Mouse (Mus musculus): ENCODE measurements around the gene Dedd2.
A peak's percentile ranks its signal among the peaks of the same experiment; 100 is the strongest.

The Dedd2 gene

DNA sequence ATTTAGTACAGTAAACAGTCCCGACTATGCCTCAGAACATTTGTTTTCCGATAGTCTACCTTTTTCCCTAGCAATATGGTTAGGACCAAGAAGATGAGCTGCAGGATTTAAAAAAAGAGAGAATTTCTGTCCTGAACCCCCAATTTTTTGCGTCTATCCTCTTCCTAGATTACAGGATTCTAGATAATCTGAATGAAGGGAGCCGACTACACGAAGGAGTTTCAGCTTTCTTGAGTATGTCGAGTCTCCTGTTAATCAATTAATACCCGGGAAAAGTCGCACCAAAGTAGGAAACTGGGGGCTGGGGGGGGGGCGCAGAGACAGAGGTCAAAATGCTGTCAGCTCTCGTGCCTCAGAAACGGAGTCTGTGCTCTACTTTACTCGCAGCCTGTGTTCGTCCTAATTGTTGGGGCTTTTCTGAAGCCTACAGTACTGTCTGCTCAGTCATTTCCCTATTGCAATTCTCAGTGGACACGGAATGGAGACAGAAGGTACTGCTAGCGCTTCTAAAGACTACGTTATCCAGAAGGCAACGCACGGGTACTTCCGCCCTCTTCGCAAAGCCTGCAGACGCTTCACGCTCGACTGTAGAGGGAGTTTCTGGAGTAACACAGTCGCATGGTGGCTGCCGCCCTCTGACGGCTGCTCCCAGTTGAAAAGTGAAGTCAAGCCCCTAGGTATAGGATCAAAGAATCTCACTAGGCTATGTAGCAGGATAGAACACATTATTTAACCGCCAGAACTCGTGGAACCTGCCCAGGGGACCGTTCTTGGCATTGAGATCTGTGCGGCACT is 18.6 kb upstream of the Dedd2 start:
- Histone ChIP-seq H3K27me3 (ENCODE audit: insufficient read depth, low read length) (no peaks in the 10 kb centered on the region), H3K4me1 (replicated peaks; ENCODE audit: low read depth, low read length) (peaks cover 73% of the 10 kb centered on the region), H3K36me3 (ENCODE audit: insufficient read depth, low read length) (peaks cover 55% of the 10 kb centered on the region), H3K9me3 (ENCODE audit: low read length) (no peaks in the 10 kb centered on the region), H3K4me3 (replicated peaks; ENCODE audit: low read length) (peak overlapping the region; percentile 93)
- no peak for TF ChIP-seq POU5F1 (IDR thresholded peaks at IDR 0.05; ENCODE audit: borderline replicate concordance, low read length)

DNA sequence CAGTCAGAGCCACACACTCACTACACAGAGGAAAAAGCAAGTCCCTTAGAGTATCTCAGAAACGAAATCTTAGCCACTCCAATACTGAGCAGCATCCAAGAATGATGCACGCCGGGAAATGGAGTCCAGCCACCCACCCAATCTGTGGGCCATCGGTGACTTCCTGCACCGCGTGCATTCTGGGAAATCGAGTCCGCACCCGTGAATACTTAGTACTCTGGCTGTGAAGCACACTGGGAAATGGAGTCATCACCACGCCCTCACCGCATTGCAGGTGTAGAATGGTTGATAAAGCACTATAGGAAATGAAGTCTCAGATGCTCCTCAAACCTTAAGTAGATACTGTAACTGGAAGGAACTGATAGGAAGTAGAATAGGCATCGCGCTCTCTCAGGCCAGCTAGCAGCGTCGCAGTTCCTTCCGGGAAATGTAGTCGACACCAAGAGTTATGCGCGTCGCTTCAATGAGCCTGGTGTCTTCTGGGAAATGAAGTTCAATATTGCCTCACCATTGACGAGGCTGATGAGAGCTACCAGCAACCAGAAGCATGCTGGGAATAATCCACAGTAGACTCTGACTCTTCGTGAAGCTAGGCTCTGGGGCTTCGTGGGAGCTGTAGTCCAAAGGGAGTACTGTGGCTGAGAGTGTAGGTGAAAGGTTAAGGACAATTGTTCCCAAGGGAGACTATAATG is 17.7 kb upstream of the Dedd2 start:
- Histone ChIP-seq H3K4me1 (replicated peaks; ENCODE audit: low read depth, low read length) (peaks cover 77% of the 10 kb centered on the region), H3K36me3 (ENCODE audit: insufficient read depth, low read length) (peaks cover 59% of the 10 kb centered on the region), H3K27me3 (ENCODE audit: insufficient read depth, low read length) (no peaks in the 10 kb centered on the region), H3K4me3 (replicated peaks; ENCODE audit: low read length) (peak overlapping the region; percentile 93), H3K9me3 (ENCODE audit: low read length) (no peaks in the 10 kb centered on the region)
- TF ChIP-seq CTCF (conservative IDR thresholded peaks at IDR 0.05; ENCODE audit: low read length) (no peak), NANOG (IDR thresholded peaks at IDR 0.05; ENCODE audit: borderline replicate concordance, low read length) (no peak), POU5F1 (IDR thresholded peaks at IDR 0.05; ENCODE audit: borderline replicate concordance, low read length) (no peak)

DNA sequence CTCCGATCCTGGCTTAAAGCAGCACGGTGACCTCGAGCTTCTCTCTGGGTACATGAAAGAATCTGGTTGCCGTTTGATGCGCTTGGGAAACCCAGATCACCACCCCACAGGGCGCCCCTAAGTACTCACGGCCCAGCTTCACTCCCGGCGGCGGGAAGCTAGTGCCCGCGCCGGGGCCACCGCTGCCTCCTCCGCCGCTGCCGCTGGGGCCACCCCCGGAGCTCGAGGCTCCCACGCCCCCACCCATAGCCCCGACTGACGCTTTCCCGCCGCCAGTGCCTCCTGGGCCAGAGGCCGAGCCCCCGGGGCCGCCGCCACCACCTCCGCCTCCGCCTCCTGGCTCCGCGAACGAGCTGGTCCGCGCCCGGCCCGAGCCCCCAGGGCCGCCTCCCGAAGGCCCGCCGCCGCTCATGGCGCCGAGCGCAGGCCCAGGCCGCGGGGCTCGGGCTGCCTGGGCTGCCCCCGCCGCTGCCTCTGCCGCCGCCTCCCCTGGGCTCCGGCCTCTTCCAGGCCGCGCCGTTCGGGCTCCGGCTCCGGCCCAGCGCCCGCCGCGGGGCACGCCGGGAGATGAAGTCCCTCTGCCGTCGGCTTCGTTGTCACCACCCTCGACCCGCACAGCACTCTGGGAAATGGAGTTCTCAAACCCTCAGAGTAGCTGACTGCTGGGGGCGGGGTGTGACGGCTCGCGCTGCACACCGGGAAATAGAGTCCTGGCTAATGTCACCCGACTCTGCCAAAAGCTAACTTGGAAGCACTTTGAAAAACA is 17.0 kb upstream of the Dedd2 start, which contains the start of gene Gsk3a:
TSS of gene Gsk3a (minus strand) at position 603 of the 766 bp plus-strand sequence.
- H3K36me3 ChIP-seq (ENCODE audit: insufficient read depth, low read length) = peaks cover 59% of the 10 kb centered on the region
- peak within 1 kb of the TSS; percentile 93 for H3K4me3 ChIP-seq (replicated peaks; ENCODE audit: low read length)
- no peak for TF ChIP-seq CTCF (conservative IDR thresholded peaks at IDR 0.05; ENCODE audit: low read length)
- no peak for TF ChIP-seq NANOG (IDR thresholded peaks at IDR 0.05; ENCODE audit: borderline replicate concordance, low read length)
- TF ChIP-seq POU5F1 (IDR thresholded peaks at IDR 0.05; ENCODE audit: borderline replicate concordance, low read length) = no peak
- H3K9me3 ChIP-seq (ENCODE audit: low read length) = no peaks in the 10 kb centered on the region
- peaks cover 76% of the 10 kb centered on the region for H3K4me1 ChIP-seq (replicated peaks; ENCODE audit: low read depth, low read length)
- H3K27me3 ChIP-seq (ENCODE audit: insufficient read depth, low read length) = no peaks in the 10 kb centered on the region

DNA sequence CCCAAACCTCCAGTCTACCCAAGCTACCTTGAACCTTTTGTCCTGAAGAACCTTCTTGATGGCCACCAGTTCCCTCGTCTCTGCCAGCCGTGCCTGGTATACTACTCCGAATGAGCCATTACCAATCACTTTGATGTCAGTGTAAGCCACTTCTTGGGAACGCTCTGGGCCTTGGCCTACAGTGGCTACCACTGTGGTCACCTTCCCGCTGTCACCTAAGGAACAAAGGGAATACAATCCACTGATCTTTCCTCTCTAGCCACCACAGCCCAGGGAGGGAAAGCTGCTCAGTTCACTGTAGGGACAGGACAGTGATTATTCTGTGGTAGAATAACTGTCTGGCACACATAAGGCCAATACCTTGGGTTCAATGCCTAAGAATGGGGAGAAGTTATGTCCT is 15.1 kb upstream of the Dedd2 start:
- H3K27me3 ChIP-seq (ENCODE audit: insufficient read depth, low read length) = no peaks in the 10 kb centered on the region
- peaks cover 75% of the 10 kb centered on the region for H3K4me1 ChIP-seq (replicated peaks; ENCODE audit: low read depth, low read length)
- no peak overlapping the region for H3K4me3 ChIP-seq (replicated peaks; ENCODE audit: low read length)
- H3K36me3 ChIP-seq (ENCODE audit: insufficient read depth, low read length) = peaks cover 64% of the 10 kb centered on the region
- no peak for TF ChIP-seq NANOG (IDR thresholded peaks at IDR 0.05; ENCODE audit: borderline replicate concordance, low read length)
- TF ChIP-seq POU5F1 (IDR thresholded peaks at IDR 0.05; ENCODE audit: borderline replicate concordance, low read length) = no peak
- TF ChIP-seq CTCF (conservative IDR thresholded peaks at IDR 0.05; ENCODE audit: low read length) = no peak
- no peaks in the 10 kb centered on the region for H3K9me3 ChIP-seq (ENCODE audit: low read length)

DNA sequence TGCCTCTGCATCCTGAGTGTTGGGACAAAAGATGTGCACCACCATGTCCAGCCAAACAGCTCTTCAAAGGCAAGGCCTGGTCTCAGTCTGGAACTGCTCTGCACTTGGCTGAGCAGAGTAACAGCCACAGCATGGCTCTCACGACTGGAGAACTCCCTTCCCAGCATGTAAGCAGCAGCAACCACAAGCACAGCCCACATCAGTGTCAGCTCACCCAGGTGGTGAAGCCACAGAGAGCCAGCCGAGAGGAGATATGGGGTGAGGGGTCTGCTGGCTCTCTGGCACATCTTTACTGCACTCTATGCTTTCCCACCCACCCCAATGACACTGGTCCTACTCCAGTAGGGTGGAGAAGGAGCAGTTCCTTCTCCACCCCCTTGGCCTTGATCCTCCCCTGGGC is 12.6 kb upstream of the Dedd2 start:
- Histone ChIP-seq H3K27me3 (ENCODE audit: insufficient read depth, low read length) (no peaks in the 10 kb centered on the region), H3K36me3 (ENCODE audit: insufficient read depth, low read length) (peaks cover 83% of the 10 kb centered on the region), H3K4me1 (replicated peaks; ENCODE audit: low read depth, low read length) (peaks cover 54% of the 10 kb centered on the region)

DNA sequence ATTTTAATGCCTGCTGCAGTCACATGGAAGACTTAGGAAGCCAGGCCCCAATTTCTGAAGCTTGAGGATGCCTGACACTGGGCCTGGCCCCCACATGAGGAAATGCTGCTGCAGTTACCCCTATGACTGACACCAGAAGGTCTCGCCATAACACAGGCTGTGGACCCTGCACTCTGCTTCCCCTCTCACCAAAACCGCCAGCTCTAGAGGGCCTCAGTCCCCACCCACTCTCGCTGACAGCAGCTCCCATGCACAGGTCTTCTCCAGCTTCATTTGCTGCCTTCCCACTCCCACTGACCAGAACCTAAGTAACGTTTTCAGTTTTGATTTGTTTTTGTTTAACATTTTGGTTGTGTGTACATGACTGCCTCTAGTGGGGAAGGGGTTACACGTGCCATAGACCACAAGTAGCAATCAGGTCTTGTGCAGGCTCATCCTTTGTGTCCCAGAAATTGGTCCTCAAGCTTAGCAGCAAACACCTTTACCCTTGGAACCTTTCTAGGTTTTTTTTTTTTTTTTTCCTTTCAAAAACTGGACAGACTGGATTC is 11.8 kb upstream of the Dedd2 start:
- H3K36me3 ChIP-seq (ENCODE audit: insufficient read depth, low read length) = peaks cover 91% of the 10 kb centered on the region
- no peaks in the 10 kb centered on the region for H3K9me3 ChIP-seq (ENCODE audit: low read length)
- no peaks in the 10 kb centered on the region for H3K27me3 ChIP-seq (ENCODE audit: insufficient read depth, low read length)
- no peak overlapping the region for H3K4me3 ChIP-seq (replicated peaks; ENCODE audit: low read length)
- TF ChIP-seq POU5F1 (IDR thresholded peaks at IDR 0.05; ENCODE audit: borderline replicate concordance, low read length) = no peak
- TF ChIP-seq NANOG (IDR thresholded peaks at IDR 0.05; ENCODE audit: borderline replicate concordance, low read length) = no peak
- peak; percentile 20; the same call in 1 of the 2 replicates for TF ChIP-seq CTCF (conservative IDR thresholded peaks at IDR 0.05; ENCODE audit: low read length)
- H3K4me1 ChIP-seq (replicated peaks; ENCODE audit: low read depth, low read length) = peaks cover 57% of the 10 kb centered on the region

More for the DNA sequence above, 12.6 kb upstream of the Dedd2 start:
- Histone ChIP-seq H3K9me3 (ENCODE audit: low read length) (no peaks in the 10 kb centered on the region), H3K4me3 (replicated peaks; ENCODE audit: low read length) (no peak overlapping the region)
- TF ChIP-seq NANOG (IDR thresholded peaks at IDR 0.05; ENCODE audit: borderline replicate concordance, low read length) = no peak
- no peak for TF ChIP-seq CTCF (conservative IDR thresholded peaks at IDR 0.05; ENCODE audit: low read length)
- TF ChIP-seq POU5F1 (IDR thresholded peaks at IDR 0.05; ENCODE audit: borderline replicate concordance, low read length) = no peak

DNA sequence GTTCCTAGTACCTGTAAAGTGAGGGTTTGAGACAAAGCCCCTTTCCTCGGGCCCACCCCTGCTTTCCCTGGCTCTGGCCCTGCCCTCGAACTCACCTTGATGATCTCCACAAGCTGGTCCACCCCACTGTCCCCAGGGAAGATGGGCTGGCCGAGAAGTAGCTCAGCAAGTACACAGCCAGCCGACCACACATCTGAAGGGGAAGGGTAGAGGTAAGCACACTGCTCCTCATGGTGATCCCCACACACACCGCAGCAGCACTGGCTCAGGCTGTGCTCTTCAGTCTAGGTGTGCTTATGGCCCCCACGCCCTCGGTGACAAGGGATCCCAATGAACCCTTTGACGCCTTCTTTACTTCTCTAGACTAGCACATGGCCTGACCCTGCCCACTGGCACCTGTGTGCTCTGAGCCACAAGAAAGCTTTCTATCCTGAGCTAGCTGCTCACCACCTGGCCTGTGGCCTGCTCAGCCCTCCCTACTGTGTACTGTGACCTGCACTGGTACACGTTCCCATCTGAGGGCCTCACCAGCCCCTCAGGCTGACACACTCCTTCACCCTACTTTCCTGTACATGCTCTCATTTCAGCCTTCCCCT is 10.4 kb upstream of the Dedd2 start:
- Histone ChIP-seq H3K4me3 (replicated peaks; ENCODE audit: low read length) (no peak overlapping the region), H3K36me3 (ENCODE audit: insufficient read depth, low read length) (peaks cover 100% of the 10 kb centered on the region), H3K9me3 (ENCODE audit: low read length) (no peaks in the 10 kb centered on the region), H3K4me1 (replicated peaks; ENCODE audit: low read depth, low read length) (peaks cover 58% of the 10 kb centered on the region), H3K27me3 (ENCODE audit: insufficient read depth, low read length) (no peaks in the 10 kb centered on the region)
- TF ChIP-seq NANOG (IDR thresholded peaks at IDR 0.05; ENCODE audit: borderline replicate concordance, low read length) = no peak
- TF ChIP-seq POU5F1 (IDR thresholded peaks at IDR 0.05; ENCODE audit: borderline replicate concordance, low read length) = no peak
- no peak for TF ChIP-seq CTCF (conservative IDR thresholded peaks at IDR 0.05; ENCODE audit: low read length)
